In genomic region chr8:111027391-111027937, GRCm38 (mm10) we compare ENCODE assay signal across 8 mouse cellular contexts. TPM values are rescaled to one million over a fixed set of nuclear protein-coding genes. Genes with fewer than 3 reads are reported as not detected.
DNase-seq lines count a peak whose midpoint lies in the region; ATAC-seq and TF ChIP-seq lines count a peak whose summit lies in the region.

No protein-coding gene starts in this region.

- peaks cover 32% of the 10 kb centered on the region for H3K4me1 ChIP-seq in erythroblast, embryonic 14.5 days (ENCODE audit: control insufficient read depth)
- 0 out of 2 replicates have a peak, but pooled peaks cover 3% of the 10 kb centered on the region for H3K4me1 ChIP-seq in heart, embryonic 12.5 days (replicated peaks)
- H3K4me1 ChIP-seq in kidney, postnatal 0 days (replicated peaks; ENCODE audit: insufficient read depth, low read length): no peaks in the 10 kb centered on the region
- no peaks in the 10 kb centered on the region for H3K4me1 ChIP-seq in liver, embryonic 11.5 days (replicated peaks; ENCODE audit: control insufficient read depth, insufficient read depth, low read length)
- no peaks in the 10 kb centered on the region for H3K4me1 ChIP-seq in stomach, embryonic 14.5 days (ENCODE audit: control insufficient read depth, insufficient read depth, low read length)

- DNase-seq in B cell, adult 2 months: peak; percentile 88 to 89
- DNase-seq in brain, embryonic 14.5 days (ENCODE audit: low read depth): peak; percentile 92
- DNase-seq in kidney, postnatal 0 days (ENCODE audit: low spot score): peak; percentile 91
- DNase-seq in liver, embryonic 11.5 days (ENCODE audit: low spot score): peak; percentile 86
- DNase-seq in naive thymus-derived CD4-positive, alpha-beta T cell, adult 2 months (ENCODE audit: low read depth): peak; percentile 82

- TF ChIP-seq POLR2A in brain, embryonic 14.5 days (IDR thresholded peaks at IDR 0.05; ENCODE audit: borderline replicate concordance, extremely low read depth, insufficient read depth, insufficient read length, poor library complexity, severe bottlenecking): 0 out of 2 replicates have a peak, but pooled peaks have one; percentile 14

- ATAC-seq in heart, embryonic 12.5 days (ENCODE audit: insufficient number of reproducible peaks, low FRiP score): peak; percentile 92
- ATAC-seq in kidney, postnatal 0 days (replicated peaks; ENCODE audit: low FRiP score, low read depth): peak; percentile 98
- ATAC-seq in liver, embryonic 11.5 days (replicated peaks; ENCODE audit: low FRiP score): peak; percentile 93
- ATAC-seq in stomach, embryonic 14.5 days (ENCODE audit: insufficient number of reproducible peaks, insufficient read depth, low FRiP score, low read depth): peak; percentile 96

- TF ChIP-seq CTCF in brain, embryonic 14.5 days (IDR thresholded peaks at IDR 0.05; ENCODE audit: borderline replicate concordance, extremely low read depth, insufficient read depth, insufficient read length): no peak
- no peak for TF ChIP-seq CTCF in kidney, postnatal 0 days (IDR thresholded peaks at IDR 0.05; ENCODE audit: low read depth)

- WGBS in heart, embryonic 12.5 days: under 1% methylated on average over 31 of the region's 31 CpGs
- WGBS in kidney, postnatal 0 days: under 1% methylated on average over 31 of the region's 31 CpGs
- WGBS in liver, embryonic 11.5 days: under 1% methylated on average over 31 of the region's 31 CpGs
- under 1% methylated on average over 31 of the region's 31 CpGs for WGBS in stomach, embryonic 14.5 days

- H3K9ac ChIP-seq in heart, embryonic 12.5 days: peak overlapping the region; percentile 85
- H3K9ac ChIP-seq in kidney, postnatal 0 days (ENCODE audit: low read depth, low read length): peak overlapping the region; percentile 81
- H3K9ac ChIP-seq in liver, embryonic 11.5 days (ENCODE audit: low read depth, low read length): peak overlapping the region; percentile 78
- peak overlapping the region; percentile 54 for H3K9ac ChIP-seq in stomach, embryonic 14.5 days (replicated peaks; ENCODE audit: low read depth, low read length)

- H3K4me2 ChIP-seq in heart, embryonic 12.5 days: peak overlapping the region; percentile 80
- peak overlapping the region; percentile 70 for H3K4me2 ChIP-seq in kidney, postnatal 0 days (ENCODE audit: low read length)
- H3K4me2 ChIP-seq in liver, embryonic 11.5 days: peak overlapping the region; percentile 68
- peak overlapping the region; percentile 82 for H3K4me2 ChIP-seq in stomach, embryonic 14.5 days (replicated peaks; ENCODE audit: low read depth, low read length)

- H3K9me3 ChIP-seq in erythroblast, embryonic 14.5 days (ENCODE audit: control insufficient read depth, low read length): no peaks in the 10 kb centered on the region
- no peaks in the 10 kb centered on the region for H3K9me3 ChIP-seq in heart, embryonic 12.5 days (replicated peaks)
- no peaks in the 10 kb centered on the region for H3K9me3 ChIP-seq in kidney, postnatal 0 days (replicated peaks; ENCODE audit: low read length)
- H3K9me3 ChIP-seq in liver, embryonic 11.5 days (ENCODE audit: control insufficient read depth, low read length): no peaks in the 10 kb centered on the region
- H3K9me3 ChIP-seq in stomach, embryonic 14.5 days (ENCODE audit: control insufficient read depth, low read depth, low read length): no peaks in the 10 kb centered on the region

- peaks cover 3% of the 10 kb centered on the region for H3K27me3 ChIP-seq in erythroblast, embryonic 14.5 days (ENCODE audit: control insufficient read depth)
- peaks cover 10% of the 10 kb centered on the region for H3K27me3 ChIP-seq in heart, embryonic 12.5 days (replicated peaks)
- no peaks in the 10 kb centered on the region for H3K27me3 ChIP-seq in kidney, postnatal 0 days (ENCODE audit: insufficient read depth, low read length)
- H3K27me3 ChIP-seq in liver, embryonic 11.5 days (replicated peaks; ENCODE audit: control insufficient read depth, insufficient read depth, low read length): no peaks in the 10 kb centered on the region
- H3K27me3 ChIP-seq in stomach, embryonic 14.5 days (ENCODE audit: control insufficient read depth, insufficient read depth, low read length): no peaks in the 10 kb centered on the region

- peak overlapping the region; percentile 72 for H3K4me3 ChIP-seq in erythroblast, embryonic 14.5 days (replicated peaks)
- H3K4me3 ChIP-seq in heart, embryonic 12.5 days: peak overlapping the region; percentile 80
- H3K4me3 ChIP-seq in kidney, postnatal 0 days (replicated peaks; ENCODE audit: low read depth, low read length): peak overlapping the region; percentile 66
- H3K4me3 ChIP-seq in liver, embryonic 11.5 days (ENCODE audit: low read depth, low read length): peak overlapping the region; percentile 80
- peak overlapping the region; percentile 65 for H3K4me3 ChIP-seq in stomach, embryonic 14.5 days (ENCODE audit: low read depth, low read length)

- H3K36me3 ChIP-seq in erythroblast, embryonic 14.5 days (ENCODE audit: control insufficient read depth): no peaks in the 10 kb centered on the region
- H3K36me3 ChIP-seq in heart, embryonic 12.5 days: no peaks in the 10 kb centered on the region
- H3K36me3 ChIP-seq in kidney, postnatal 0 days (ENCODE audit: insufficient read depth, low read length): no peaks in the 10 kb centered on the region
- H3K36me3 ChIP-seq in liver, embryonic 11.5 days (ENCODE audit: control insufficient read depth, insufficient read depth, low read length): no peaks in the 10 kb centered on the region
- no peaks in the 10 kb centered on the region for H3K36me3 ChIP-seq in stomach, embryonic 14.5 days (ENCODE audit: control insufficient read depth, insufficient read depth, low read length)

- H3K27ac ChIP-seq in heart, embryonic 12.5 days (ENCODE audit: poor library complexity, severe bottlenecking): peak overlapping the region; percentile 57; the same call in 1 of the 2 replicates
- peak overlapping the region; percentile 77 for H3K27ac ChIP-seq in kidney, postnatal 0 days
- H3K27ac ChIP-seq in liver, embryonic 11.5 days (ENCODE audit: low read depth, low read length): peak overlapping the region; percentile 71
- H3K27ac ChIP-seq in stomach, embryonic 14.5 days (ENCODE audit: low read length): peak overlapping the region; percentile 58

RNA-seq across cellular contexts. Expression of gene Ddx19b, which starts 4.1 kb away (rescaled TPM):
- 9.8 and 11.1 TPM in 2 replicates for polyA plus RNA-seq in brain, embryonic 14.5 days (2012; rRNA removed)
- 0.09 and 0.20 TPM in 2 replicates for polyA plus RNA-seq in erythroblast, embryonic 14.5 days (2012)
- 5.4 and 5.7 TPM in 2 replicates for polyA plus RNA-seq in heart, embryonic 12.5 days (2016; fragmentation: Nextera tagmentation; extraction: Ambion mirVana)
- polyA plus RNA-seq in kidney, postnatal 0 days (2015; fragmentation: Nextera tagmentation; extraction: Ambion mirVana): 4.4 and 4.8 TPM in 2 replicates
- polyA plus RNA-seq in liver, embryonic 11.5 days (2014; fragmentation: Nextera tagmentation; extraction: Ambion mirVana): 7.1 TPM in 2 replicates
- polyA plus RNA-seq in stomach, embryonic 14.5 days (2014; fragmentation: Nextera tagmentation; extraction: Ambion mirVana): 6.2 and 7.7 TPM in 2 replicates

RNA-seq across cellular contexts. Expression of gene Aars, which starts 5.5 kb away (rescaled TPM):
- 61.3 and 76.9 TPM in 2 replicates for polyA plus RNA-seq in brain, embryonic 14.5 days (2012; rRNA removed)
- 4.3 and 8.5 TPM in 2 replicates for polyA plus RNA-seq in erythroblast, embryonic 14.5 days (2012)
- 49.3 and 52.3 TPM in 2 replicates for polyA plus RNA-seq in heart, embryonic 12.5 days (2016; fragmentation: Nextera tagmentation; extraction: Ambion mirVana)
- 39.6 and 42.2 TPM in 2 replicates for polyA plus RNA-seq in kidney, postnatal 0 days (2015; fragmentation: Nextera tagmentation; extraction: Ambion mirVana)
- polyA plus RNA-seq in liver, embryonic 11.5 days (2014; fragmentation: Nextera tagmentation; extraction: Ambion mirVana): 86.5 and 96.2 TPM in 2 replicates
- polyA plus RNA-seq in stomach, embryonic 14.5 days (2014; fragmentation: Nextera tagmentation; extraction: Ambion mirVana): 43.2 and 52.0 TPM in 2 replicates

RNA-seq across cellular contexts. Expression of gene Exosc6, which starts 28.7 kb away (rescaled TPM):
- not detected in 2 replicates for polyA plus RNA-seq in brain, embryonic 14.5 days (2012; rRNA removed)
- polyA plus RNA-seq in erythroblast, embryonic 14.5 days (2012): 4.8 and 5.0 TPM in 2 replicates
- 10.9 and 11.6 TPM in 2 replicates for polyA plus RNA-seq in heart, embryonic 12.5 days (2016; fragmentation: Nextera tagmentation; extraction: Ambion mirVana)
- polyA plus RNA-seq in kidney, postnatal 0 days (2015; fragmentation: Nextera tagmentation; extraction: Ambion mirVana): 29.8 and 37.6 TPM in 2 replicates
- polyA plus RNA-seq in liver, embryonic 11.5 days (2014; fragmentation: Nextera tagmentation; extraction: Ambion mirVana): 25.7 and 31.6 TPM in 2 replicates
- polyA plus RNA-seq in stomach, embryonic 14.5 days (2014; fragmentation: Nextera tagmentation; extraction: Ambion mirVana): 13.2 and 13.8 TPM in 2 replicates

RNA-seq across cellular contexts. Expression of gene Ddx19a, which starts 29.9 kb away (rescaled TPM):
- polyA plus RNA-seq in brain, embryonic 14.5 days (2012; rRNA removed): 43.5 and 47.2 TPM in 2 replicates
- 4.4 and 5.7 TPM in 2 replicates for polyA plus RNA-seq in erythroblast, embryonic 14.5 days (2012)
- polyA plus RNA-seq in heart, embryonic 12.5 days (2016; fragmentation: Nextera tagmentation; extraction: Ambion mirVana): 14.9 and 16.3 TPM in 2 replicates
- polyA plus RNA-seq in kidney, postnatal 0 days (2015; fragmentation: Nextera tagmentation; extraction: Ambion mirVana): 13.3 and 13.7 TPM in 2 replicates
- polyA plus RNA-seq in liver, embryonic 11.5 days (2014; fragmentation: Nextera tagmentation; extraction: Ambion mirVana): 35.0 TPM in 2 replicates
- 18.4 and 18.8 TPM in 2 replicates for polyA plus RNA-seq in stomach, embryonic 14.5 days (2014; fragmentation: Nextera tagmentation; extraction: Ambion mirVana)

Comparison
In these comparisons a context has a peak if more than half of its experiments do, and no peak if none do; other contexts are left out.
1. Peak in every context shown above with its lines: DNase-seq, ATAC-seq, H3K4me3 ChIP-seq and H3K27ac ChIP-seq.